Mouse (Mus musculus) right cerebral cortex, postnatal 14 days (tissue): ENCODE measurements around the gene Cd59b.

Experiments used
- DNase-seq: peaks from one replicate; pipeline ENCODE4 v3.0.0; 2022

The Cd59b gene

DNA sequence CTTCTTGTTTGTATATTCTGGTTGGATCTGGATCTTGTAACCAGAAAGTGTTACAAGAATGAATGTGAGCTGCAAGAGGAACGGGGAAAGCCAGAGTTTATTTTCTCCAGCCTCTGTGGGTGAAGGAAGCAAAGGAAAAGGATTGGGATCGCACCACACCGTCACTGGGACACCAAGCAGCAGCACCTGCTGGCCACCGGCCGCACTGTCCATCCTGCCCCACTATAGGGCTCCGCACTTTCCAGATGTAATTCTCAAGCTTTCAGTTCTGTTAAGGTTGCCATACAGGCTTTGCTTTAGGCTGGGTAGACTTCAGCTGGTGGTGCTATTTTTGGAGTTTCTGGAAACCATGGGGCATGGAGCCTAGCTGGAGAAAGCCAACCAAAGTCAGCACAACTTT is 50.7 kb downstream of the Cd59b start:
- no peak for DNase-seq

DNA sequence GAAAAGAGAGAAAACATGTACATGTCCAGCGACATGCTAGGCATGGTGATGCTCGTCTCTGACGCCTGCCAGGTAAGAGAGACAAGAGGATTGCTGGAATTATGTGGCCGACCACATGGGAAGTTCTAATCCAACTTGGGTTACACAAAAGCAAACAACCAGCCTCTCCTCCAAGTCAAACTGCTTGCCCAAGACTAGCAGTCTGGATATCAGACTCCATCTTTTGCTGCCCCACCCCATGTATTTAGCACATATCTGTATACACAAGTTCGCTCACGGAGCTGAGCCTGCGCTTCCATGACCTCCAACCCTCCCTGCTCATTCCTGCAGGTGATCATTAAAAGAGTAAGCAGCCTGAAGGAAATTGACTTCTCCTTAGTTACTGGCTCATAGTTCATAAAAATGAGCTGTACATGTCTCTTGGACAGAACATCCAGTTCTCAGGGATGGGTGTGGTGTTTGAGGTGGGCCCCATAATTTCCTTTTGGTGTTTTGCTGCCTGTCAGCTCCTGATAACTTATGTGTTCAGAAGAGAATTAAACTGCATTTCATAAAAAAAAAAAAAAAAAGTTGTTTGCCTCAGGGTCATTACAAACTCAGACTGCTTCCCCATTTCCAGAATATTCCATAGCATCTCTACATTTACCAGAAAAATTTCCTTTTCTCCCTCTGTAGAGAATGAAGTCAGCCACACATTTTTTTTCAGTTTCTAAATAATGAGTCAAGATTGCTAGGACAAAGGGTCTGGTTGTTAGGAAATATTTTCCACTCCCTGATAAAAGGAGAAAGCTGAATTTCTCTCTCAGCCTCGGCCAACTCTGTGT is 52.2 kb downstream of the Cd59b start:
- DNase-seq = no peak

DNA sequence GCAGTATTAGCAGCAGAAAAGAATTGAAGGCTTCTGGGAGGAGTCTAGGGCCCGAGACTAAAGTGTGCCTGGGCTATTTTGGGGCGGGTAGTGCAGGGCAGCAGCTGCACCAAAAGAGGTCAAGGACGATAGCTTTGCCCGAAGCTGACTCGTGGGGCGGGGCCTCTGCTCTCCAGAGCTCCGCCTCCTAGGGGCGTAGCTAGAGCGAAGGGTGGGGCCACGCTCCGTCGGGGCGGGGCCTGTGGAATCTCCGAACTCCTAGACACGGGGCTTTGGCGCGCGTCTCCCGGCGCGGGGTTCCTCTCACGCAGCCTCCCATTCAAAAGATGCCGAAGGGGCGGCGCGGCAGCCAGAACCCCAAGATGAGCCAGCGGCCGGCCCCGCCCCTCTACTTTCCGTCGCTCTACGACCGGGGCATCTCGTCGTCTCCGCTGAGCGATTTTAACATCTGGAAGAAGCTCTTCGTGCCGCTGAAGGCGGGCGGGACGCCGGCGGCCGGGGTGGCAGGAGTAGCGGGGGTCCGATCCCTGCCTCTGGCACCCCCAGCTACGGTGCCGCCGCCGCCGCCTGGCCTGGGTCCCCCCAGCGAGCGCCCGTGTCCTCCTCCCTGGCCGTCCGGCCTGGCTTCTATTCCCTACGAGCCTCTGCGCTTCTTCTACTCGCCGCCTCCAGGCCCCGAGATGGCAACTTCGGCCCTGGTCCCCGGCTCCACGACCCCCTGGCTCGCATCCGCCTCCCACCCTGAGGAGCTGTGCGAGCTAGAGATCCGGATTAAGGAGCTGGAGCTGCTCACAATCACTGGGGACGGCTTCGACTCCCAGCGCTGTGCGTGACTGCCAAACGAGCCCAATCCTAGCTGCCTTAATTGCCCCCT is 53.1 kb downstream of the Cd59b start, which contains the start of gene A930018P22Rik:
Gene A930018P22Rik, plus strand, starts transcription at position 265 of the 874 bp plus-strand sequence.
- DNase-seq = peak; percentile 84

DNA sequence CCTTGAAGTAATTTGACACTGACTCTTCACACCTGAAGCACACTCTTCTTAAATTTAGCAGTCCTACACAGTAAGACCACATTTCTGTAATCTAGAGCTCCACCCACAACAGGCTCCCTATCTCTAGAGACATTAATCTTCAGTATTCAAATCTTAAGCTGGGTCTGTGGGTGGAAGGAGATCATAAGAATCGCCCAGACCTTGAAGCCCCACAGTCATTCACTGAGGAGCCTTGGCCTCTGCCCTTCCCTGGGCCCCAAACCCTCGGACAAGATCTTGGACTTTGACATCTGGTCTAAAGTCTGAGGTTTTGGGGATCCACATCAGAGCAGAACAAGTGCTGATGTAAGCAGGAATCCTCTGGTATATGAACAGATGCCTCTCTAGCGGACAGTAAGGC is 53.9 kb downstream of the Cd59b start:
- DNase-seq = no peak

DNA sequence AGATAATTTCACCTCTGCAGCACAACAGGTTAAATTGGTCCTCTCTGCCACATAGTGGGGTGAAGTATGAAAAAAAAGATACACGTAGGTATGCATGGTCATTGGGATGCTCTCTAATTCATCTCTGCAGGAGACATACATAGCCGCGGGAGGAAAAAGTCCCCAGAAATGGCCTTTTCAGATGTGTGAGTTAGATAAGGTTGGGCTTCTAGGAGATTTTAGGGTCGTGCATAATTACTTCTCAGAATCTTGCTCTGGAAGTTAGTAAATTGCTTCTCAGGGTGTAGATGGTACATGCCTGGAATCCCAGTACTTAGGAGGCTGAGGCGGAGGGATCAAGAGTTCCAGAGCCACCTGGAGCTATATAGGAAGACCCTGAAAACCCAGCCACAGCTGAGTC is 54.4 kb downstream of the Cd59b start:
- DNase-seq = no peak

DNA sequence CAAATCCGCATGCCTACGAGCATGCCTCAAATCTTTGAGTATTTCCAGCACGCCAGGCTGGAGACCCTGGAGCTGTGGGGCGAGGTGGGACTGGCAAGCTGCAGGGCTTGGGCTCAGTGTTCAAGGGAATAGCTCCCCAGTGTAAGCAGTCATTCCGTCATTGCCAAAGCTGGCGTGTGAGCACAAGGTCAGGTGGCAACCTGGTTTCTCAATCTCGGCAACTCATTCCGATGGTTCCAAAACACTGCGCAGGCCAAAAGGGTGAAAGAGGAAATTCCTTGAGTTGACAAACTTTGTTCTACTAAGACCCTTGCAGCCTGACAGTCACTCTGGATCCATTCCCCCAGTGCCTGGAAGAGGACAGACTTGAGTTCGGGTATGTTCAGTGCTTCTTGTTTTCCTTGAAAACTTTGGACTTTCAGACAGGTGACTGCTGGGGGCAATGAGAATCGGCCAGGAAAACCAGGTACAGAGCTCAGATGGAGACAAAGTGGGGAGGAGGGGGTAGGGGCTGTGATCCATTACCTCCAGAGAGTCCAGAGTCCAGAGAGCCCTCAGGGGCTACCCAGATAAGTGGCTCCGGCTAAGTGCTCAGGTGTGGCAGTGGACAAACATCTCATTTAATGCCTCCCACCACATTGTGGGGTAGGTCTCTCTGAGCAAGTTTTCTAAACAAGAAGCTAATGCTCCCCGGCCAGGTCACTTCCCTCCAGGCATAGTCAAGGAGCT is 59.3 kb downstream of the Cd59b start:
- DNase-seq = no peak

DNA sequence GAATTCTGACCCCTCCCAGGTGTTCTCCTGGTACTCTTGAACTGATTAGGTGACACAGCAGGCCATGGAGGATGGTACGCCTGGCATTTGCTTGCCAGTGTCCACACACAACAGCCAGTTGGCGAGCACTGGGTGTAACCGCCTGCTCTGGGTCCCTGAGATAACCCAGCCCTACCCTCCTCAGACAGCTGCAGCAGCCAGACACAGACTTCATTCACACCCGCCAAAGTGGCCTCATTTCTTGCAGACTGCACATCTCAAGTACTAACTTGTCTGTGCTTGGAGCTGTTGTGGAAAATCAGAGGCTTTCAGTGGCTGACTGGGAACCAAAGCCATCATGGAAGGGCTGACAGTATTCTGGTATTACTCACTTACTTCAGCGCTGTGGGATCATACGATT is 60.5 kb downstream of the Cd59b start:
- DNase-seq = no peak

DNA sequence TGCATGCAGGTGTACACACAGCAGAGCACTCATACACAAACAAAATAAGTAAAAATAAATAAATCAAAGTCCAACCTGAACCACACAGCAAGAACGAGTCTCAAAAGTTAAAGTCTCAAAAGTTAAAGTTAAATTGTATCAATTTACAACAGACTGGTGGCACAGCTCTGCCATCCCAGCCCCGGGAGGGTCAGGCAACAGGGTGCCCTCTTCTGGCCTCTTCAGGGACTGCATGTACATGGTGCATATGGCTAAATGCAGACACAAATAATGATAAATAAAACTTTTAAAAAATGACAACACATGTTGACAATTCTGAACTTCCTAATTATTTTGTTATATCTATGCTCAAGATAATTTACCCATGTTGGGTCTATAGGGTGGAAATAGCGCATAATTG is 61.3 kb downstream of the Cd59b start:
- DNase-seq = peak; percentile 39

DNA sequence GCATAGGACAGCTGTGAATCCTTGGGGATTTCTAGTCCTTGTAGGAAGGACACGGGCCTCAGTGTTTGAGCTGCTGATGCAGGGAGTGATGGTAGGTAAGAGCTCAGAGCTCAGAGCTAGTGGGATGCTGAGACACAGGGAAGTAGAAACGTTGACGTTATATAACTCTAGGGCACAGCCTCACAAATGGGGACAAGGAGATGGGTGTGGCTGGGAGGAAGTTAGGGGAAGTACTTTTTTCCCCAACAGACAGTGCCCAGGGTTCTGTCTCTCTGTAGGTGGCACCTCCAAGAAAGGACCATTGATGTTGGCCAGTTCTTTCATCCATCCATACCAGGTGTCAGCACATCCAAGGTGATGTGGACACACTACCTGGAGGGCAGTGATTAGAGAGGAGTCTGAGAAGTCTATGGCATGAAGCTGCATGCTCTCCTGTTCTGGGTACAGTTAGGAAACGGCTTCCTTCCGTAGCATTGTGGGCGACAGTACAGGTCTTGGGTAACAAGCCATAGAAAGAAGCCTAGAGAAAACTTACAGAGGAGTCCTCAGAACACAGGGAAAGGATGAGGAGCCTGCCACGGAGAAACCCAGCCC is 62.7 kb downstream of the Cd59b start:
- no peak for DNase-seq

DNA sequence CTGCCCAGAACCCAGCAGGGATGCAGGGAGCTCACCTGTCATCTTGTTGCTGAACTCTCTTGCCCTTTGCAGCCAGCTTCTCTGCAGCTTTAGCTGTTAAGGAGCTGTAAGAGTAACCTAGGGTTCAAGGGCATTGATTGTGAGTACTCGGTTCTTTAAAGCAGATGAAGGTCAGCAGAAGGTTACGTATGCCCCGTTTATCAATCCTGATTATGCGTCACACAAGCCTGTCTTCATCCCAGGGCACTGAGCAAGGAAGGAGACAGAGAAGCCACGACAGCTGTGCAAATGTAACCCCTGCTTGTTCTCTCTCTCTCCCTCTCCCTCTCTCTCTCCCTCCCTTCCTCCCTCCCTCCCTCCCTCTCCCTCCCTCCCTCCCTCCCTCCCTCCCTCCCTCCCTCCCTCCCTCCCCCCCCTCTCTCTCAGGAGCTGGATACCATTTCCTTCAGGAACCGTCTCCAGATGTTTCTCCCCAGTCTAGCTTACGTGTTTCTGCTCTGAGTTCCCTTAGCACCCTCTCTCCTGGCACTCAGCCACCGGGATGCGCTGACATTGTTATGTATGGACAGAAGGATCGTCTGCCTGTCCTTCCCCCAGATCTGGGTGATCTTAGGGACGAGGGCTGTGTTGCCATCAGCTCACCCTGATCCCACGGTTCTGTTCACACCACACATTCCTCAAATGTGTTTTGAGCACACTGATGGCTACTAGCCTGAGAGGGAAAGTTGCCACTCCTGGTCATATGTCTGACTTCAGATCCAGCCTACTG is 63.6 kb downstream of the Cd59b start:
- no peak for DNase-seq

DNA sequence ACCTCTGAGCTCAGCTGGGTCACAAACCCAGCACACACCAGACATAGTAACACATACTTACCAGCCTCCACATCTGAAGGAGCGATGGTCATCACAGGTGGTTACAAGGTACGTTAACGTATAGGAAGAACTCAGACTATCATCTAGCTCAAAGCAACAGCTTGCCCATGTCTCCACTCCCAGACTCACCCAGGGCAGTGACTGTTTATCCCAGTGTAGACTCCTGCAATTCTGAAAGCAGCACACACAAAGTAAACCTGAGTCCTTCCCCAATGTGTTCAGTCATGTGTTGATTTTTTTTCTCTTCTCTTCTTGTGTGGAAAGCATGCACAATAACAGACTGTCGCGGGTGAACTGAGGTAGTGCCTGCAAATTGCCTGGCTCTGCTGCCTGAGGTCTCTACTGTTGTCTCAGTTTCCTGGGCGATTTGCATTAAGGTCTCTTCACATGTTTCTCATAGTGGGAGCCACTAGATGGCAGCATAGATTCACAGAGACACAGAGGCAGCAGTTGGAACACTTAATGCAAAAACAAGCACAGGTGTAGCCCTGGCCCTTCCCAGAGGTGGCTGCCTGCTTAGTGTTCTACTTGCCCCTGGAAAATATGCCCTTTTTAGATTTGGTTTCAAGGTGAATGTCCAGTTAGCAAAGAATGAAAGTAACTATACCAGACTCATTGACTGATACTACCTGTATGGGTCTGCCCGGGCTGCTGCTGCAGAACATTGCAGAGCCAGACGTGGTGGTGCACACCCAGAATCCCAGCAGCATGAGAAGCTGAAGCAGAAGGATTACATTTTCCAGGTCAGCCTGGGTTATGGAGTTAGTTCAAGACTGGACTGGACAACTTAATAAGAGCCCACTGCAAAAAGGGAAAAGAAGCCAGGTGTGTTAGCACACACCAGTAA is 64.8 kb downstream of the Cd59b start:
- DNase-seq = peak; percentile 38

DNA sequence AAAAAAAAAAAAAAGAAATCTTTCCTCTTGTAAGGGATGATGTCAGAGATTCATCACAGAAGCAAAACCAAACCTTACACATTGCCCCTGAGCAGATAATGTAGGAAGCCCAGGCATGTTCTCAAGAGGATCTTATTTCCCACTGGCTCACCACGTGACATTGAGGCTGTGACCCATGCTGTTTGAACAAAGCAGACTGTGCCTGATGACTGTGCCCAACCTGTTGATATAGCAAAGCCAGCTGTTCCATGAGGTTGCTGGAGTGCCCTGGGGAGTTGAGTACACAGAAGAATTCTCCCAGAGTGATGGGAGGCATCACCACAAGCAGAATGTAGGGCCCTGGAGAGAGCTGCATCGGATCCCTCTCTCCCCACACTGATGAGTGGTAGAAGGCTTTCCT is 66.3 kb downstream of the Cd59b start:
- DNase-seq = no peak
